Mouse (Mus musculus) layer of hippocampus, postnatal 10 days (tissue): ENCODE data around the gene Camta1. TPM values are rescaled to one million over a fixed set of nuclear protein-coding genes. Genes with fewer than 3 reads are reported as not detected.
A peak's percentile ranks its signal among the peaks of the same experiment; 100 is the strongest.

Experiments used
- DNase-seq, 2 experiments: peaks; one replicate each; pipeline ENCODE4 v3.0.0; 2021; ENCODE audit warnings: low spot score in 2 of 2
- total RNA-seq, 2 experiments: library from RNA; stranded (reverse); gene quantifications; 2 replicates each; pipeline ENCODE4 v1.2.3; 2021

The Camta1 gene
- total RNA-seq, 2 experiments from 2014 or later, result 218 to 223 TPM

GRCm38 (mm10) chr4:151096334-151097103 lies 765.2 kb downstream of the Camta1 start:
- DNase-seq, result peak in 1 of 2 experiments; percentile 11

- DNase-seq, result peak in 1 of 2 experiments; percentile 51
These were observed 766.5 kb downstream of the Camta1 start for GRCm38 (mm10) chr4:151095207-151095606.

GRCm38 (mm10) chr4:151089270-151089669 lies 772.4 kb downstream of the Camta1 start, which contains the start of gene Gm13090:
Gm13090 (plus strand) TSS chr4:151089570.
- no peak for DNase-seq

- no peak for DNase-seq
These were observed 772.9 kb downstream of the Camta1 start for GRCm38 (mm10) chr4:151088819-151089218.

GRCm38 (mm10) chr4:151087358-151087757 lies 774.3 kb downstream of the Camta1 start:
- no peak for DNase-seq

- DNase-seq, result no peak
These were observed 778.6 kb downstream of the Camta1 start for GRCm38 (mm10) chr4:151083027-151083426.

- no peak for DNase-seq
These were observed 779.7 kb downstream of the Camta1 start for GRCm38 (mm10) chr4:151081977-151082376.

GRCm38 (mm10) chr4:151081355-151081754 lies 780.3 kb downstream of the Camta1 start:
- DNase-seq, result no peak

- no peak for DNase-seq
These were observed 786.9 kb downstream of the Camta1 start for GRCm38 (mm10) chr4:151074817-151075216.

- DNase-seq, result peak; percentile 85 to 87
These were observed 788.5 kb downstream of the Camta1 start for GRCm38 (mm10) chr4:151073108-151073744.

- DNase-seq, result no peak
These were observed 790.7 kb downstream of the Camta1 start for GRCm38 (mm10) chr4:151070962-151071361.

GRCm38 (mm10) chr4:151068751-151069150 lies 792.9 kb downstream of the Camta1 start:
- no peak for DNase-seq

GRCm38 (mm10) chr4:151059566-151059965 lies 802.1 kb downstream of the Camta1 start:
- no peak for DNase-seq

GRCm38 (mm10) chr4:151058634-151059033 lies 803.0 kb downstream of the Camta1 start:
- DNase-seq, result no peak

GRCm38 (mm10) chr4:151057347-151058321 lies 804.0 kb downstream of the Camta1 start, which contains the start of gene Vamp3:
Vamp3 (minus strand) TSS chr4:151057963.
- DNase-seq, result peak; percentile 99

GRCm38 (mm10) chr4:151051162-151051561 lies 810.5 kb downstream of the Camta1 start:
- no peak for DNase-seq

GRCm38 (mm10) chr4:151046524-151046923 lies 815.2 kb downstream of the Camta1 start:
- DNase-seq, result no peak

- peak in 1 of 2 experiments; percentile 33 for DNase-seq
These were observed 816.6 kb downstream of the Camta1 start for GRCm38 (mm10) chr4:151044944-151045570.

GRCm38 (mm10) chr4:151044037-151044943 lies 817.4 kb downstream of the Camta1 start, which contains the start of gene Per3:
Per3 (minus strand) TSS chr4:151044665.
- peak; percentile 97 to 99 for DNase-seq
